Mouse (Mus musculus): ENCODE measurements around the gene Bcl7c.
"Not testable (repeated sequence)": the region's sequence is repeated elsewhere in the genome, so short reads cannot be mapped to it uniquely, and the experiment has no call there.

GRCm38 (mm10) chr7:127647576-127647975 is 61.2 kb downstream of the Bcl7c start:
- TF ChIP-seq MAFK (IDR thresholded peaks at IDR 0.05; ENCODE audit: insufficient read depth, low read depth, low read length); ZC3H11A (IDR thresholded peaks at IDR 0.05; ENCODE audit: borderline replicate concordance, low read depth, low read length); HCFC1 (IDR thresholded peaks at IDR 0.05; ENCODE audit: borderline replicate concordance, insufficient read depth, low read length); ZNF384 (IDR thresholded peaks at IDR 0.05; ENCODE audit: low read depth, low read length): not testable (repeated sequence)
